Mouse (Mus musculus): ENCODE data around the gene Calm1. TPM values are rescaled to one million over a fixed set of nuclear protein-coding genes. Genes with fewer than 3 reads are reported as not detected.
A peak's percentile ranks its signal among the peaks of the same experiment; 100 is the strongest.

The Calm1 gene
- polyA plus RNA-seq, 1 experiment from 2014 or later = 2,116 TPM

- TF ChIP-seq CTCF (IDR thresholded peaks at IDR 0.05; ENCODE audit: low read depth) (no peak), EP300 (optimal IDR thresholded peaks at IDR 0.05) (no peak)
- H3K9me3 ChIP-seq (ENCODE audit: control insufficient read depth, low read length) = no peaks in the 10 kb centered on the region
- WGBS = 81% methylated on average over 8 of the region's 8 CpGs
- DNase-seq (ENCODE audit: low spot score) (no peak), ATAC-seq (ENCODE audit: low FRiP score, low TSS enrichment) (no peak)
- no peaks in the 10 kb centered on the region for H3K36me3 ChIP-seq (ENCODE audit: control insufficient read depth, insufficient read depth, low read length)
- H3K27ac ChIP-seq (replicated peaks) = no peak overlapping the region
- H3K4me3 ChIP-seq (ENCODE audit: low read depth, low read length) = no peak overlapping the region
- no peak overlapping the region for H3K4me2 ChIP-seq (replicated peaks; ENCODE audit: low read depth)
- H3K4me1 ChIP-seq (replicated peaks; ENCODE audit: control insufficient read depth, insufficient read depth) = no peaks in the 10 kb centered on the region
- no peak overlapping the region for H3K9ac ChIP-seq (ENCODE audit: low read length)
- no peaks in the 10 kb centered on the region for H3K27me3 ChIP-seq (ENCODE audit: control insufficient read depth, insufficient read depth, low read length)
Observed at GRCm38 (mm10) chr12:100166939-100167338, 32.3 kb upstream of the Calm1 start.

- Histone ChIP-seq H3K27me3 (ENCODE audit: control insufficient read depth, insufficient read depth, low read length) (no peaks in the 10 kb centered on the region), H3K4me1 (replicated peaks; ENCODE audit: control insufficient read depth, insufficient read depth) (no peaks in the 10 kb centered on the region), H3K9ac (ENCODE audit: low read length) (no peak overlapping the region), H3K27ac (replicated peaks) (no peak overlapping the region), H3K4me2 (replicated peaks; ENCODE audit: low read depth) (no peak overlapping the region), H3K36me3 (ENCODE audit: control insufficient read depth, insufficient read depth, low read length) (no peaks in the 10 kb centered on the region), H3K9me3 (ENCODE audit: control insufficient read depth, low read length) (no peaks in the 10 kb centered on the region), H3K4me3 (ENCODE audit: low read depth, low read length) (no peak overlapping the region)
- DNase-seq (ENCODE audit: low spot score) = no peak
- 73% methylated on average over 1 of the region's 1 CpGs for WGBS
- no peak for ATAC-seq (ENCODE audit: low FRiP score, low TSS enrichment)
- TF ChIP-seq CTCF (IDR thresholded peaks at IDR 0.05; ENCODE audit: low read depth) (no peak), EP300 (optimal IDR thresholded peaks at IDR 0.05) (no peak)
Observed at GRCm38 (mm10) chr12:100167502-100167901, 31.7 kb upstream of the Calm1 start.

- H3K27me3 ChIP-seq (ENCODE audit: control insufficient read depth, insufficient read depth, low read length) = no peaks in the 10 kb centered on the region
- ATAC-seq (ENCODE audit: low FRiP score, low TSS enrichment) = peak; percentile 58; the same call in 1 of the 2 replicates
- peak overlapping the region; percentile 54 for H3K4me2 ChIP-seq (replicated peaks; ENCODE audit: low read depth)
- H3K36me3 ChIP-seq (ENCODE audit: control insufficient read depth, insufficient read depth, low read length) = no peaks in the 10 kb centered on the region
- no peaks in the 10 kb centered on the region for H3K9me3 ChIP-seq (ENCODE audit: control insufficient read depth, low read length)
- peak overlapping the region; percentile 19 for H3K4me3 ChIP-seq (ENCODE audit: low read depth, low read length)
- peak; percentile 42 for DNase-seq (ENCODE audit: low spot score)
- WGBS = 11% methylated on average over 22 of the region's 28 CpGs
- TF ChIP-seq CTCF (IDR thresholded peaks at IDR 0.05; ENCODE audit: low read depth) = no peak
- TF ChIP-seq EP300 (optimal IDR thresholded peaks at IDR 0.05) = no peak
- peak overlapping the region; percentile 38; the same call in 1 of the 2 replicates for H3K9ac ChIP-seq (ENCODE audit: low read length)
- H3K27ac ChIP-seq (replicated peaks) = peak overlapping the region; percentile 56
- no peaks in the 10 kb centered on the region for H3K4me1 ChIP-seq (replicated peaks; ENCODE audit: control insufficient read depth, insufficient read depth)
Observed at GRCm38 (mm10) chr12:100167931-100168871, 31.0 kb upstream of the Calm1 start.

GRCm38 (mm10) chr12:100172481-100172880, 26.8 kb upstream of the Calm1 start:
- DNase-seq (ENCODE audit: low spot score) (no peak), ATAC-seq (ENCODE audit: low FRiP score, low TSS enrichment) (no peak)
- Histone ChIP-seq H3K27me3 (ENCODE audit: control insufficient read depth, insufficient read depth, low read length) (no peaks in the 10 kb centered on the region), H3K36me3 (ENCODE audit: control insufficient read depth, insufficient read depth, low read length) (no peaks in the 10 kb centered on the region), H3K9ac (ENCODE audit: low read length) (no peak overlapping the region), H3K9me3 (ENCODE audit: control insufficient read depth, low read length) (no peaks in the 10 kb centered on the region), H3K4me1 (replicated peaks; ENCODE audit: control insufficient read depth, insufficient read depth) (no peaks in the 10 kb centered on the region), H3K4me3 (ENCODE audit: low read depth, low read length) (no peak overlapping the region), H3K27ac (replicated peaks) (no peak overlapping the region), H3K4me2 (replicated peaks; ENCODE audit: low read depth) (no peak overlapping the region)
- TF ChIP-seq EP300 (optimal IDR thresholded peaks at IDR 0.05) (no peak), CTCF (IDR thresholded peaks at IDR 0.05; ENCODE audit: low read depth) (no peak)
- WGBS = 65% methylated on average over 7 of the region's 7 CpGs

GRCm38 (mm10) chr12:100176469-100177056, 22.7 kb upstream of the Calm1 start:
- WGBS = 66% methylated on average over 11 of the region's 11 CpGs
- Histone ChIP-seq H3K9me3 (ENCODE audit: control insufficient read depth, low read length) (no peaks in the 10 kb centered on the region), H3K27me3 (ENCODE audit: control insufficient read depth, insufficient read depth, low read length) (no peaks in the 10 kb centered on the region), H3K36me3 (ENCODE audit: control insufficient read depth, insufficient read depth, low read length) (no peaks in the 10 kb centered on the region), H3K4me1 (replicated peaks; ENCODE audit: control insufficient read depth, insufficient read depth) (no peaks in the 10 kb centered on the region), H3K9ac (ENCODE audit: low read length) (no peak overlapping the region), H3K4me2 (replicated peaks; ENCODE audit: low read depth) (no peak overlapping the region), H3K4me3 (ENCODE audit: low read depth, low read length) (no peak overlapping the region), H3K27ac (replicated peaks) (no peak overlapping the region)
- DNase-seq (ENCODE audit: low spot score) = no peak
- no peak for ATAC-seq (ENCODE audit: low FRiP score, low TSS enrichment)
- TF ChIP-seq EP300 (optimal IDR thresholded peaks at IDR 0.05) (no peak), CTCF (IDR thresholded peaks at IDR 0.05; ENCODE audit: low read depth) (no peak)
